Mouse (Mus musculus) retina, adult 2 months (tissue): ENCODE results near the gene Mmp17.
A peak's percentile ranks its signal among the peaks of the same experiment; 100 is the strongest.
"Not testable (repeated sequence)": the region's sequence is repeated elsewhere in the genome, so short reads cannot be mapped to it uniquely, and the experiment has no call there.

ENCODE experiments used
- DNase-seq: peaks from one replicate; pipeline ENCODE4 v3.0.0-alpha.2; 2012; ENCODE audit warnings: low read depth, low spot score

Gene Mmp17

GRCm38 (mm10) chr5:129590915-129591314 is 6.9 kb downstream of the Mmp17 start:
- no peak for DNase-seq

GRCm38 (mm10) chr5:129594116-129595114 is 10.4 kb downstream of the Mmp17 start:
- peak; percentile 67 for DNase-seq

- DNase-seq, result no peak
These were observed 18.1 kb downstream of the Mmp17 start for GRCm38 (mm10) chr5:129602071-129602487.

GRCm38 (mm10) chr5:129607476-129607875 is 23.5 kb downstream of the Mmp17 start:
- no peak for DNase-seq

- peak; percentile 37 for DNase-seq
These were observed 27.1 kb downstream of the Mmp17 start for GRCm38 (mm10) chr5:129611060-129611459.

GRCm38 (mm10) chr5:129620600-129620999 is 36.6 kb downstream of the Mmp17 start:
- not testable (repeated sequence) for DNase-seq

- no peak for DNase-seq
These were observed 37.4 kb downstream of the Mmp17 start for GRCm38 (mm10) chr5:129621361-129621760.

- DNase-seq, result no peak
These were observed 42.1 kb downstream of the Mmp17 start for GRCm38 (mm10) chr5:129626099-129626498.

GRCm38 (mm10) chr5:129626586-129626985 is 42.6 kb downstream of the Mmp17 start:
- DNase-seq, result not testable (repeated sequence)

GRCm38 (mm10) chr5:129632270-129633250 is 48.6 kb downstream of the Mmp17 start:
- DNase-seq, result not testable (repeated sequence)

- no peak for DNase-seq
These were observed 66.9 kb downstream of the Mmp17 start for GRCm38 (mm10) chr5:129650858-129651257.

GRCm38 (mm10) chr5:129657016-129657415 is 73.0 kb downstream of the Mmp17 start:
- DNase-seq, result no peak

GRCm38 (mm10) chr5:129657931-129658330 is 74.0 kb downstream of the Mmp17 start:
- DNase-seq, result no peak
